Mouse (Mus musculus): ENCODE measurements at regions not wholly inside any gene's neighbourhood (a gene's known extent, or its start where the extent isn't known, plus 50 kb on each side); places are given as distances from the start of the nearest gene placed in this dataset.

DNA sequence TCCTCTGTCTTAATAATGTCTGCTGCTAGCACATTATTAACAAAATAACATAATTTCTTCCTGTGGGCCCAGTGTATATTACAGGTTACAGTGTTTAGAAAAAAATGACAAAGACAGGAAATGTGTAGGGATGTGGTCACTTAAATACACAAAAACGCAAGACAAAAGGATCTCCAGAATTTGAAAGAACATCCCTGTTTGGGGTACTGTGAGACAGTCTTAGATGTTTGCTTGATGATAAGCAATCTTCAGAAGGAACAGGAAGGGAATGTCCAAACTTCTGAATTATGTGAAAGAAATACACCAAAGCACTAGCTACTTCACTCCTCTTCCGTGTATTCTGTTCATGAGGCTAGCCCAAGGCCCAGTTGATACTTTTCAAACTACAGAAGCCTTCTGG lies 251.8 kb downstream of the Ptprc start:
- TF ChIP-seq ZNF384 (IDR thresholded peaks at IDR 0.05; ENCODE audit: low read depth, low read length): no peak
- no peak for TF ChIP-seq HCFC1 (IDR thresholded peaks at IDR 0.05; ENCODE audit: borderline replicate concordance, insufficient read depth, low read length)

Data from ES-E14 (cell line).